Mouse (Mus musculus) layer of hippocampus, postnatal 36 days (tissue): ENCODE measurements at regions not wholly inside any gene's neighbourhood (a gene's known extent, or its start where the extent isn't known, plus 50 kb on each side); places are given as distances from the start of the nearest gene placed in this dataset.

Source experiments
- DNase-seq, 2 experiments: peaks; one replicate each; pipeline ENCODE4 v3.0.0; 2022

- DNase-seq = no peak
Measured at GRCm38 (mm10) chr9:59232682-59233081, 58.7 kb upstream of the Adpgk start.

- no peak for DNase-seq
Measured at GRCm38 (mm10) chr9:59231947-59232346, 59.4 kb upstream of the Adpgk start.

- DNase-seq = no peak
Measured at GRCm38 (mm10) chr9:59231186-59231585, 60.2 kb upstream of the Adpgk start.

DNA sequence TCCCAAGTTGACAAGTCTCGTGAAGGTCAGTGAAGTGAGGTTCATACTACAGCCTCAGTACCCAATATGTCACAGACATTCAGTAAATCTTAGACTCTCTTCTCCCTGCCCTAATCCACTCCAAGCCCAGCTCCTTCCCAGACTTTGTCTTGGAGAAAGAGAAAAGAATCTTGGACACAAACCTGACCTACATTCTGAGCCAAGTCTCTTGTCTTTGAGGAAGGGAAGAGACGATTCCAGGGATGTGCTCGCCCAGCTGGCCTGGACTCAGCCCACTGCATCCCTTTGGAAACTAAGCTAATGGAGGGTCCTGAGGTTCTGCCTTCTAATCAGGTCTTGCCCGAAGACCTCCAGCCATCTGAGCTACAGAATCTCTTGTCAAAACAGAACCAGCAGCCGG is 61.2 kb upstream of the Adpgk start:
- no peak for DNase-seq

- DNase-seq = no peak
Measured at GRCm38 (mm10) chr9:59227948-59228347, 63.4 kb upstream of the Adpgk start.

- DNase-seq = no peak
Measured at GRCm38 (mm10) chr9:59226361-59226760, 65.0 kb upstream of the Adpgk start.

DNA sequence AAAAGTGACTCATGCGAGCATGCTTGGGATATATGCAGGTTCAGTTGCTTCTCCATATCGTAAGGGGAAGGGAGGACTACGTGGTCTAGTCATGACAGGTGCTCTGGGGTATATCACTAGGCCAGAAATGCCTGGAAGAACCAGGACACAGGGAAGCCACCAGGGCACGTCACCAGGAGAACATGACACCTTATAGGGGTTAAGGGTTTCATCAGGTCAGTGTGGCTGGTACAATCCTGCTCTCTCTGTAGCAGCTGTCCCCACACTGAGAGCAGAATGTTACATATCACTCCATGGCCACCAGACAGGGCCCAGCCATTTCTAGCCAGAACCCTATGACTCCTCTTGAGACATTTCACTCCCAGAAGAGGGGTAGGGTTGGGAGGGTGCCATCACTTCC is 72.1 kb upstream of the Adpgk start:
- DNase-seq = no peak

GRCm38 (mm10) chr9:59202654-59203514 is 88.5 kb upstream of the Adpgk start:
- peak in 1 of 2 experiments; percentile 16 for DNase-seq

- DNase-seq = no peak
Measured at GRCm38 (mm10) chr9:59199495-59200196, 91.7 kb upstream of the Adpgk start.

- no peak for DNase-seq
Measured at GRCm38 (mm10) chr9:59198221-59198875, 93.0 kb upstream of the Adpgk start.

GRCm38 (mm10) chr9:59197506-59197905 is 93.9 kb upstream of the Adpgk start:
- DNase-seq = peak; percentile 58 to 62

GRCm38 (mm10) chr9:59193971-59194370 is 97.4 kb upstream of the Adpgk start:
- DNase-seq = no peak

DNA sequence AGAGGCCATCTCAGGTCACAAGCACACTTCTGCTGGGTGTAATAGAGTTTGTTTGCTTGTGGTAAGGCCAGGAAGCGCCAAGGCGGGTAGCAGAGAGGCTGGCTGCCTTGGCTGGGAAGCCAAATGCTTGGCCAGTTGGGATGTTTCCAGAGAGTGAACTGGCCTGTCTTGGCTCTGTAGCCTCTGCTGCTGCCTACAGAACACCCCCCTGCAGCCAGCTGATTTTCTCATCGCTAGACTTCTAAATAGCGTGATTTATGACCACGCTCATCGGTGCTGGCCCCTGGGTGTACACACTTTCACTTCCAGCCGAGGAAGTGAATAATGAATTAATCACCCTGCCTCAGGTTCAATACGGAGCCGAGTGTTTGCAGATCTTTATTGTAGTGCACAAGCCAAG is 102.2 kb upstream of the Adpgk start:
- peak; percentile 36 to 51 for DNase-seq

DNA sequence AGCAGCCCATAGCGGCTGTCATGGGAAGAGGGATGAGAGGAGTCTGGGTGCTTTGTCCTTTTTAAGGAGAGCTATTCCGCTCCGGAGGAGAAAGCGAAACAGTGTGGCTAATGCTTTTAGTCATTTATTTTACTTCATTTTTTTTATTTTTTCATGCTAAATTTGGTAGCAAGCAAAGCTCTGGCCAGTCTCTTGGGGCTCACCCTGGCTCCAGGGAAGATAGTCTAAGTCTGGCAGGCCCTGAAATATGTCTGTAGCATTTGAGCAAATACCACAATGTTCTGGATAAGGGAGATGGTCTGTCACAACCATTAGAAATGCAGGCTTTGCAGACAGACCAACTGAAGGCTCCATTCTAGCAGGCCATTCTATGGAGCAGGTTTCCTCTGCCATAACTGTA is 102.9 kb upstream of the Adpgk start:
- no peak for DNase-seq

DNA sequence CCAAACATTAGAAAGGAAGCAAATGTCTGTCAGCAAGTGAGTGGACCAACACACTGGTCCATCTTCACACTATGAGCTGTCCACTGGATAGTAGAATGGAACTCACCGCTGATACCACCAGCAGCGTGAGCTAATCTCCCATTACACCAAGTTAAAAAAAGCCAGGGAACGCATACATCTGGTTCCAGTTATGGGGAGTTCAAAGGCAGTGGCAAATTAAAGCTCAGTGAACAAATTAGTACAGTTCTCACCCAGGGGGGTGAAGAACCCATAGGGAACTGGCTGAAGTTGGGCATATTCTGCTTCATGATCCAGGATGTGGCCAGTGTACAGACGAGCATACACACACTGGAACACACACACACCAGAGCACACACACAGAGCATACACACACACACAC is 105.0 kb upstream of the Adpgk start:
- no peak for DNase-seq

DNA sequence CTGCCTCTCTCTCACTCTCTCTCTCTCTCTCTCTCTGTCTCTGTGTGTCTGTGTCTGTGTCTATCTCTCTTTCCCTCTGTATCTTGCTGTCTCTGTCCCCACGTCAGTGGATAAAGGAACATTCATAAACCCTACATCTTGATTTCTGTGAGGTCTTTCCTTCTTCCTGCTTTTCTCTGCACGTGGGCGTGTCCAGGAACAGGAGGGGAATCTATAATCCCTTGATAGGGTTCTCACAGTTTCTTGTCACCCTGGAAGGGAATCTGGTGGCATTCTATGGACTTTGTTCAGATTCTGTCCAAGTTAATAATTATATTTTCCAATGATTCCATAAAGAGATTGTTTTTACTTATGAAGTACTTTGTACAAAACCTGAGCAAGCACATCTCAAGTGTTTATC is 107.3 kb upstream of the Adpgk start:
- DNase-seq = no peak

DNA sequence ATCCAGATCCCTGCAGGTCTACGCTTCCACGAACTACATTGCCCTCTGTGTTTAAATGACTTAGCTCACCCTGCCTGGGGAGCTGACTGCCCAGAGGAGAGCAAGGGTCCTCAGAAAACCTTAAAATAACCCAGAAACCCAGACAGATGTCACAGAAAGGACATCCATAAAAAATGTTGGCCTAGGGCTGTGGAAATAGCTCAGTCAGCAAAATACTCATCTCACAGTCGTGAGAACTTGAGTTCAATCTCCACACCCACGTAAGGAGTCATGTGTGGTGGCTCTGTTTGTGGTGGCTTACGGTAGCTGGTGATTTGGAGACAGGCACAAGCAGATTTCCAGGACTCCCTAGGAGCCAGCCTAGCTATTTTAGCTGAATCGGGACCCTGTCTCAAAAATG is 108.5 kb upstream of the Adpgk start:
- DNase-seq = no peak

DNA sequence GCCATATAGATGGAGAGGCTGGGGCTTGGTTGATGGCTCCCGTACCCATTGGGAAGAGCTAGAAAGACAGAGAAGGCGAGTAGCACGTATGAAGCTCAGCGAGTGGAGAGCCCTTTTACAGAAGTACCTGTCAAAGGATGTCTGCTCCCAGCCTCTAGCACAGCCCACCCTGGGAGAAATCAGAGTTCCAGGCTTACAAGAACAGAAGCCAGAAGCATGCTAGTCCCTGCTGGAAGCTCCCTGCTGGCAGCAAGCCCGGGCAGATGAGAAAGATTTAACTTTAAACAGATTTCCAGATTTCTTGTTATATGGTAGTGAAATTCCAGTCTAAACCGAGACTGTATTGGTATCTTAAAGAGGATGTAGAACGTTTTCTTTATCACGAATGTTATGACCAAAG is 108.9 kb upstream of the Adpgk start:
- DNase-seq = peak in 1 of 2 experiments; percentile 35

DNA sequence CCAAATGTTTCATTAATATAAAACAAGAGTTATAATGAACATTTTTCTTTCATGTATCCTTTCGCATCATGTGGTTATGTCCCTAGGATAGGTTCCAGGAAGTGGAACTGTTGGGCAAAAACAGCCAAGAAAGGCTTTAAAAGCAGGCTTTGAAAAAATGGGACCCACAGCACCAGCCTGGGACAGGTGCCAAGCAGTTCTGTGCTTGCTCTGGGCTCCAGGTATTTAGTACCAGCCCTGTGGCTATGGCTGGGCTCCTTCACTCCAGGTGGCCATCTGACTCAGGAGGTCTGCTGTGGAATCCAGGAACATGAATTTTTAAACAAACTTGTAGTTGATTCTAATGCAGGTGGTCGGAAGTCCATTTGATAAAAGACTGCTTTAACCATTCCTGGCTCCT is 119.8 kb upstream of the Adpgk start:
- no peak for DNase-seq

- DNase-seq = no peak
Measured at GRCm38 (mm10) chr9:59163390-59163976, 127.2 kb upstream of the Neo1 start.

DNA sequence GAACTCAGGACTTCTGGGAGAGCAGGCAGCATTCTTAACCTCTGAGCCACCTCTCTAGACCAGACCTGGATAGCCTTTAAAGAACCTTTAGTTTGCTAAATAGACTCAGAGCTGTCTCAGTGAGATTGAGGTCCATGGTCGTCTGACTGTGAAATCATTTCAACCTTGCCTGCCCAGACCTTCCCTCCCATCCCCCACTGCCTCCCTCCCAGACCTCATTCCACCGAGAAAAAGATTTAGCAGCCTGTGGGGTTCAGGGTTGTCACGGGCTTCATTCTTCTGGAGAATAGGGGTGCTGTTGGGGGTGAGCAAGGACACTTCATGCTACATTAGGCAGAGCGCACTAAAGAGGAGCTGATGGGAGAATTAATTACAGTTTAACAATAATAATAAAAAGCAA is 126.7 kb upstream of the Neo1 start:
- no peak for DNase-seq

DNA sequence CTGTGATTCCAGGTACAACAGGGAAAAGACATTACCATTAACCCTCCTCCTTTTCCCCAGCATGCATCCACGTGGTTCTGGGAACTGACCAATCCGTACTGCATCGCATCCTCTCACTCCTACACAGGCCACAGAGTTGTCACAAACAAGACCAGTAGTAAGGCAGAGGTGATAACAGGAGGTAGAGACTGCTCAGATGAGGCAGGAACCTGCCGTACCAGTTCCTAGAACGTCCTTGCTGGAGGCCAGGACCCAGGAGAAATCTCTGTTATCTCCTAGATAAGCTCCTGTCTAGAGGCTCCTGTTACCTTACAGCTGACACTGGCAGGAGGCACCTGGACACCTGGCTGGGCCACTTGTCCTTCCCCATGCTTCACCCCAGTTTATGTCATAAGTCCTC is 121.4 kb upstream of the Neo1 start:
- no peak for DNase-seq

DNA sequence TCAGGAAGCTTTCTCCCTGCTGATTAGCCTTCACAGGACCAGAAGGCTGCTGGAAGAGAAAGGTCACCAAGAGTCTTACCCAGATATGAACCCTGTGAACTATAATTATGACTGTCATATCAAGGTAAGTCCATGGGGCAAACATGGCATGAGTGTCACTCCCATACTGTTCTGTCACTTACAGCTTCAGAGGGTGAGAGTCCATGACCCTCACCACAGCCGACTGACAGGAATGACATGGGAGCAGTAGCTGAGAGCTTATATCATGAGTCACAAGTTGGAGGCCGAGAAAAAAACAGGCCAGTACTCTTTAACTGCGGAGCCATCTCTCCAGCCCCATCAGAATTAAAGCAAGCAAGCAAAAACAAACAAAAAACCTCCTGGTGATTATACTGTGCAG is 117.7 kb upstream of the Neo1 start:
- DNase-seq = no peak
